Mouse (Mus musculus) heart, adult 2 months (tissue): ENCODE measurements around the gene Olfr70.

Experiments
- CTCF ChIP-seq: fragments of 200-600 bp; IDR thresholded peaks from 2 replicates; pipeline ENCODE4 v1.8.1; 2022; ENCODE audit warnings: antibody characterized with exemption, mild to moderate bottlenecking, moderate library complexity
- EP300 ChIP-seq: fragments of 200-500 bp; IDR thresholded peaks from 2 replicates; pipeline ENCODE4 v1.6.1; 2011; ENCODE audit warnings: low read depth, low read length, control low read depth; ENCODE audit not compliant: insufficient read depth
- POLR2A ChIP-seq: fragments of 200-500 bp; IDR thresholded peaks from 2 replicates; pipeline ENCODE4 v1.6.1; 2011; ENCODE audit warnings: mild to moderate bottlenecking, low read depth, low read length, control low read depth; ENCODE audit not compliant: insufficient read depth

DNA sequence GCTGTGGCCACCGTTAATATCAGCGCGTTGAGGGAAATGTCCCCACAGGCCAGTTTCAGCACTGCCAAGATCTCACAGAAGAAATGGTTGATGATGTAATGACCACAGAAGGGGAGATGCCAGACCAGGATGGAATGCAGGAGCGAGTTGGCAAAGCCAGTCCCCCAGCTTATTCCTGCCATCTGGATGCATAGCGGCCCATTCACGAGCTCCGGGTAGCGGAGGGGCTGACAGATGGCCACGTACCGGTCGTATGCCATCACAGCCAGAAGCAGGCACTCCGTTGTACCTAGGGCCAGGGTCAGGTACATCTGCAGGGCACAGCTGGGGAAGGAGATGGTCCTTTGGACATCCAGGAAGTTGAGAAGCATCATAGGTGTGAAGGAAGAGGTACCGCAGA is 4.0 kb downstream of the Olfr70 start:
- TF ChIP-seq CTCF: no peak
- TF ChIP-seq POLR2A: no peak
- TF ChIP-seq EP300: no peak
